Mouse (Mus musculus): ENCODE data around the gene H2-M5. TPM values are rescaled to one million over a fixed set of nuclear protein-coding genes. Genes with fewer than 3 reads are reported as not detected.
"Not testable (repeated sequence)": the region's sequence is repeated elsewhere in the genome, so short reads cannot be mapped to it uniquely, and the experiment has no call there.

H2-M5 gene
- total RNA-seq, 1 experiment from 2014 or later, result not detected

DNA sequence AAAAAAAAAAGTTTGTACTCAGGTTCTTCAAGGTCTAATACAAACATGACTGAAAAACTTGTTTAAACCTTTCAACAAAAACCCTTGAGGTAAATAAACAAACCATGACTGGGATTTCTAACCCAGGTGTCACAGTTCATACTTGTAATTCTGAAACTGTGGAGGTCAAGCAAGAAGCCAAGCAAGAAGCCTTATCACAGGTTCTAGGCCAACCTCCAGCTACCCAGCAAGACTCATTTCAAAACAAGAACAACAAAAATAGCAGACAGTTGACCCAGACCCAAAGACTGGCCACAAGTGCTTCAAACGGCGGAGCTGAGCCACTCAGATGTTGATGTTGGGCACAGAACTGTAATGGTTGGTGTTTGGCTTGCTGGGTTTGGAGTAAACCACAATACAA lies 5.2 kb upstream of the H2-M5 start:
- ATAC-seq (replicated peaks; ENCODE audit: low read depth, poor library complexity, severe bottlenecking), result no peak

DNA sequence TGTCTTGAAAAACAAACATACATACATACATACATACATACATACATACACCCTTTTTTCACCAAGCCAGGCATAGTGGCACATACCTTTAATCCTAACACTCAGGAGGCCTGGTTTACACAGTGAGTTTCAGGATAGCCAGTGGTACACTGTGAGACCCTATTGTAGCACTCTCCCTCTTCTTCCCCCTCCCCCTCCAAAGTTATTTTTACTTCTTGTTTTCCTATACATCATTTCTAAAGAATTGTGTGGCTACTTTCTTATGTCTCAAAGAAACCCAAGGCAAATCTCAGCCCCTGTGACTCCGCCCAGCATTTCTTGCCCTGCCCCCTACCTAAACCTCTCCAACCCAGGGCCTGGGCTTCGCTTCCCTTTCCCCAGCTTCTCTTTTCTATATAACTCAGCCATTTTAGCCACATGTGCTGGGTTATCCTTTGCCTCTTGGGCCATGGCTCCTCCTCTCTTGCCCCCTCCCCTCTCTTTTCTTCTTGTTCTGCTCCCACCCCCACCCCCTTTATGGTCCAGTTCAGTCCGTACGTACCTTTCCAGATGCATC lies 4.5 kb upstream of the H2-M5 start:
- peak; percentile 30 for ATAC-seq (replicated peaks; ENCODE audit: low read depth, poor library complexity, severe bottlenecking)

DNA sequence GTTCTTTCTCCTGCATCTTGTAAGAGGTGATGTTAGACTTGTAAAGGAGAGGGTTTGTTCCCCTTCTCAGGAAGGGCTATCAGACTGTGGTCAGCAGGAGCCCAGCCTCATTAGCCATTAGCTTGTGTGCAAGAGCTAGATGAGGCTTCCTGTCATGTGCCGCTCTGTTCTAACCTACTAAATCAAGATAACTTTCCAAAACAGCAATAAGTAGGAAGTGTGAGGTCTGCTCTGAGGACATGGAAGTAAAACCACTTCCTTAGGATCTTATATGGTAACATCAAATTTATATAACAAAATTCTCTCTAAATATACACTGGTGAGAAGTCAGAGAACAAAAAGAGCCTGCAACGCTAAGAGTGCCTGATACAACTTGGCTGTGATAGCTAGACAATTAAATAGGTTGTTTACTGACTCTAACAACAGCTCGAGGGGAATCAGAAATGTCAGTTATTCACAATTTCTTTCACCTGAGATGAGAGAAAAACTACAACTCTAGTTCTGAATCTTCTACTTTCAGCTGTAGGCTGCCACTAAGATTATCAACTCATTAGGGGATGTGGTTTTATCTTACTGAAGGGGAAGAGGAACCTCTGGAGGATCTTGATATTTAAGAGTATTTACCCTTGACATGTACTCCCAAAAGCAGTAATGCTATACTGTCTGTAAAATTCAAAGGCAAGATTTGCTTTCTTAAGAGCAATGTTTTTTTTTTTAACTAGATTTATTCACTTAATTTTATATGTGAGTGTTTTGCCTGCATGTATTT lies 3.2 kb upstream of the H2-M5 start:
- peak; percentile 79 for ATAC-seq (replicated peaks; ENCODE audit: low read depth, poor library complexity, severe bottlenecking)

DNA sequence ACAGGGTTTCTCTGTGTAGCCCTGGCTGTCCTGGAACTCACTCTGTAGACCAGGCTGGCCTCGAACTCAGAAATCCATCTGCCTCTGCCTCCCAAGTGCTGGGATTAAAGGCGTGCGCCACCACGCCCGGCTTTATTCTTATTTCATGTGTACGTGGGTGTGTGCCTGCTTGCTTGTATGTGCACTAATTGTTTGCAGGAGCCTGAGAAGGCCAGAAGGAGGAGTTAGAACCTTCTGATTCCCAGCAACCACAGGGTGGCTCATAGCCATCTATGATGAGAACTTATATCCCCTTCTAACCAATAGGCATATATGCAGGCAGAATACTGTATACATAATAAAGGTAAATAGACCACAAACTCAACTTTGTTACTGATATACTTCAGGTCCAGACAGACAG lies 1.3 kb upstream of the H2-M5 start:
- not testable (repeated sequence) for ATAC-seq (replicated peaks; ENCODE audit: low read depth, poor library complexity, severe bottlenecking)

DNA sequence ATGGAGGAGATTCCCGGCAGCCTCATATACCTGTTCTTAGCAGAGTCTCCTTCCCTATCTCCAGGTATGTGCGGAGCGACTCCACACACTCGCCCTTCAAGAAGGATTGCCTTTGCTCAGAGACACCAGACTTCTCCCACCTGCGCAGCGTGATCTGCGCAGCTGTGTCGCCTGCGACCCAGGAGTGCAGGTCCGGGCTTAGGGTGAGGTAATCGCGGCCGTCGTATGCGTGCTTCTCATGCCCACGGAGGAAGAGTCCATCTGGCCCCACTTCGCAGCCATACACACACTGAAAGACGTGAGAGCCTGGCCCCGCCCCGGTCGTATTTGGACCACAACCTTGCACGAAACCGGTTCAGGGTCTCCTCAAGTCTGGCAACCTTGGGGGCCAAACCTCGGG lies 862 bp downstream of the H2-M5 start:
- ATAC-seq (replicated peaks; ENCODE audit: low read depth, poor library complexity, severe bottlenecking), result 0 out of 2 replicates have a peak, but pooled peaks have one; percentile 4

DNA sequence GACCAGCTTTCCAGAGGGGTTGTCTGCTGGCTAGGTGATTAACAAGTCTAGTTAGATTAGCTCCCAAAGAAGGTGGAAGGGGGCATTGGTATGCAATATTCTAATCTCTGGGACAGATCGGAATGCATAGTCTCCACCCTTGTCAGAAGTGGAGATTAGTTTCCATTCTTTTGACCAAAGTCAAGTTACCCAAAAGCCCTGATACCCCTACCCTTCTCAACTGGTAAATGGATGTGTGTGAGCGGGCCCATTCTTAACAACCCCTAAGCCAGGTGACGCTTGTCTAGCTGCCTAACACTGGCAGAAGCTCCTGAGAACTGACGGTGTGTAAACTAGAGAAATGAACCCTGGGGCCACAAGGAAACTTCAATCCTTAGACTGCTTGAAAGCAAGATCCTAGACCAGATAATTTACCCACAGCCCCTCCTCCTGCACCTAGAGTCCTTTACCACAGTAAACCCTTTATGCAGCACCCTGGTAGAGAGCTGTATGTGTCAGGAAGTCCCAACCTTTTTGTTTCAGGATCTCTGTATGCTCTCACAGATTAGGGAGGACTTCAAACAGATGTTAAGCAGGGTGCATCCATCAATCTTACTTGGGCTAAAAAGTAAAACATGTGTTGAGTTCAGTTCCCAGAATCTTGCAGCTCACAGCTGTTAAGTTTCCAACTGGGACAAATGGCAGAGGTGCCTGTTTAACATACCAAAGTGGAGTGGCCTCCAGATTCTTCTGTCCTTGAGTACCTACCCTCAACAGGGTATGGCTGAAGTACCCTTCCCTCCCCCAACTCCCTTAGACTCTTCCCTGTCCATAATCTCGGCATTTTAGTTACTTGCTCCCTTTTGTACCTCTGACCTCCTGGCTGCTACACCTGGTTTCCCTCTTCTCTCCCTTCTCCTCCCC lies 6.8 kb downstream of the H2-M5 start:
- peak; percentile 33 for ATAC-seq (replicated peaks; ENCODE audit: low read depth, poor library complexity, severe bottlenecking)

DNA sequence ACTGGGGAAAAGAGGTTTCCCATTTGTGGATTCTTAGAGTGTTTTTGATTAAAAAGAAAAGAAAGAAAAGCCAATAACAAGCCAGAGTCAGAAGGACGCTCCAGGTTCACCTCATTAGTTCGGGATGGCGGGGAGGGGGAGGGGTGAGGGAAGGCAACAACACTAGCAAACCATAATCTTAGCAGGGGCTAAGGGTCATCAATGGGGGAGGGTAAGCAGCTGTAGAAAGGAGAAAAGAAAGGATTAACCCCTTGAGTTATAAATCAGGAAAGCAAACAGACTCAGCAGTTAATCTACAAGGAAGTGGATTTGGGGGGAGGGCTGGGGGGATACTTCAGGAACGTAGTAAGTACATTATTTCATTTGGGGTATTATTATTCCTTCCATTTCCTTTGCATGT lies 7.5 kb downstream of the H2-M5 start:
- ATAC-seq (replicated peaks; ENCODE audit: low read depth, poor library complexity, severe bottlenecking), result no peak

GRCm38 (mm10) chr17:36981221-36981813 lies 8.0 kb downstream of the H2-M5 start, which contains the start of gene 2410137M14Rik:
2410137M14Rik (minus strand) TSS chr17:36981237.
- ATAC-seq (replicated peaks; ENCODE audit: low read depth, poor library complexity, severe bottlenecking), result peak; percentile 60; the same call in 1 of the 2 replicates

- ATAC-seq (replicated peaks; ENCODE audit: low read depth, poor library complexity, severe bottlenecking), result no peak
Measured at GRCm38 (mm10) chr17:36973271-36973787, 16.0 kb downstream of the H2-M5 start.

GRCm38 (mm10) chr17:36972791-36973190 lies 16.5 kb downstream of the H2-M5 start:
- ATAC-seq (replicated peaks; ENCODE audit: low read depth, poor library complexity, severe bottlenecking), result peak; percentile 67

DNA sequence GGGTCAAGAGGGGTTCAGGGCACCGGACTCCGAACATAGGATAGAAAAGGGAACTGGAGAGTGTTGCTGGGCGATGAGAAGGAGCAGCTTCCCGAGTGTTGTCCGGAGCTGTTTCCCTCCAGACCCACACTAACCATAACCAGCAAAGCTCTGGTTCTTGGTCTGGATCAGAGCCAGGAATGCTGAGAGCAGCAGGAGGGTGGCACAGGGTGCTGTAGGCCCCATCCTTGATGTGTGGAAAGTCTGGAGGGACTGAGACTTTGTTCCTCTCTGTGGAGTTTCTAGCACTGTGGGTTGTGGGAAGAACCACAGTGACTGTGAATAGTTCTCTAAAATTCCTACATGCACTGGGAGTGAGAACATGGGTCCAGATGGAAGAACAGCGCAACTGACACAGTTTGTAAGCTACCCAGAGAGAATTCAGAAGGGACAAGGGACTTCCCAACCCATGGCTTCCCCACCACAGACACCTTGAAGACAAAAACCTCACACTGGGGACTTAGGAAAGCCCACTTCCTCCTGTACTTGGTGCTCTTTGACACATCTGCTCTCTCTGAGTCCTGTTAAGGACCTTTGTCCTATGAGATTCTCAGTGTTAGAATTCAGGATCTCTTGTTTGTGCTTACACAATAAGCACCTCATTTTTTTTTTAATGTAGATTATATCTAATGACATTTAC lies 18.0 kb downstream of the H2-M5 start:
- peak; percentile 78 for ATAC-seq (replicated peaks; ENCODE audit: low read depth, poor library complexity, severe bottlenecking)

- ATAC-seq (replicated peaks; ENCODE audit: low read depth, poor library complexity, severe bottlenecking), result no peak
Measured at GRCm38 (mm10) chr17:36970316-36970890, 18.9 kb downstream of the H2-M5 start.

- peak; percentile 64 for ATAC-seq (replicated peaks; ENCODE audit: low read depth, poor library complexity, severe bottlenecking)
Measured at GRCm38 (mm10) chr17:36966875-36967274, 22.5 kb downstream of the H2-M5 start.

GRCm38 (mm10) chr17:36961125-36961524 lies 28.2 kb downstream of the H2-M5 start:
- no peak for ATAC-seq (replicated peaks; ENCODE audit: low read depth, poor library complexity, severe bottlenecking)

- ATAC-seq (replicated peaks; ENCODE audit: low read depth, poor library complexity, severe bottlenecking), result no peak
Measured at GRCm38 (mm10) chr17:36958884-36959283, 30.5 kb downstream of the H2-M5 start.

- peak; percentile 97 for ATAC-seq (replicated peaks; ENCODE audit: low read depth, poor library complexity, severe bottlenecking)
Measured at GRCm38 (mm10) chr17:36957999-36958743, 31.2 kb downstream of the H2-M5 start, which contains the start of the genes Znrd1 and Znrd1as. Znrd1 (minus strand) TSS chr17:36958559. Znrd1as (plus strand) TSS chr17:36958592.

DNA sequence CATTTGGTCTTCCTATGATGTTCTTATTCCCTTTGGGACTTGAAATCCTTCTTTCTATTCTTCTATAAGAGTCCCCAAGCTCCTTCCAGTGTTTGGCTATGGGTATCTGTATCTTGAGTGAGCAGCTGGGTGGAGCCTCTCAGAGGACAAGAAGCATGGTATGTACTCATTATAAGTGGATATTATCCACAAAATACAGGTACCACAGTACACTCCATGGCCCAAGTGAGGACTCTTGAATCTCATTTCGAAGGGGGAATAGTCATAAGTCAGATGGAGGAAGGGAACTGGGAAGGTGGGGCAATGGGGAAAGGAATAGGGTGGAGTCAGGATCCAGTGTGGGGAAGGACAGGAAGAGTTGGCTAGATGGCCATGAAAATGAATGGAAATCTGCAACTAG lies 36.3 kb downstream of the H2-M5 start:
- ATAC-seq (replicated peaks; ENCODE audit: low read depth, poor library complexity, severe bottlenecking), result no peak

GRCm38 (mm10) chr17:36952631-36953030 lies 36.7 kb downstream of the H2-M5 start:
- ATAC-seq (replicated peaks; ENCODE audit: low read depth, poor library complexity, severe bottlenecking), result no peak
